Mouse (Mus musculus): ENCODE data around the gene Hpse2.

DNA sequence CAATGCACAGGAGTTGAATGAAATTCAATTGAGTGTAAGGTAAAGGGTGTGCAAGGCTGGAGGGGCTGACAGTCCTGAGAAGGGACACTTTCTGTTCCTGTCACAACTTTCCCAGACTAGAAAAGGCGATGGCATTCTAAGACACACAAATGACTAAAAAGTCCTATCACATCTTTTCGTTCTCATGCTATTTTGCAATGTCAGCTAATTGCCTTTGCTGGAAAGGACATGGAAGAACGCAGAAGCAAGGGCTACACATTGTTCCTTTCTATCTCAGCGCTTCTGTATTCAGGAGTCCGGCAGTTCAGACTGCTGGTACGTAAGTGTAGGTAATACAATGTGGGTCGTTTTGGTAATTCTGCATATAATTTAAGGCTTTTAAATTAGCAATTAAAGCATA lies 555.0 kb downstream of the Hpse2 start:
- TF ChIP-seq CTCF (conservative IDR thresholded peaks at IDR 0.05; ENCODE audit: low read length) (no peak), NANOG (IDR thresholded peaks at IDR 0.05; ENCODE audit: borderline replicate concordance, low read length) (no peak)

Measured in E14TG2a.4 (cell line).